Mouse (Mus musculus) testis, adult 2 months (tissue): ENCODE data around the gene Cst12. TPM values are rescaled to one million over a fixed set of nuclear protein-coding genes. Genes with fewer than 3 reads are reported as not detected.

Experiments used
- H3K27ac ChIP-seq: fragments of 200-500 bp; 2 replicates; pipeline ENCODE4 v1.5.1; 2012; ENCODE audit warnings: low read depth, low read length; ENCODE audit not compliant: control insufficient read depth, insufficient read depth
- H3K27me3 ChIP-seq: fragments of 200-500 bp; 2 replicates; pipeline ENCODE4 v1.6.1; 2012; ENCODE audit warnings: mild to moderate bottlenecking, low read length, moderate library complexity; ENCODE audit not compliant: control insufficient read depth, insufficient read depth
- H3K36me3 ChIP-seq: fragments of 200-500 bp; 2 replicates; pipeline ENCODE4 v1.6.1; 2012; ENCODE audit warnings: mild to moderate bottlenecking, low read length; ENCODE audit not compliant: control insufficient read depth, insufficient read depth
- H3K4me1 ChIP-seq: fragments of 200-500 bp; 2 replicates; pipeline ENCODE4 v1.6.1; 2012; ENCODE audit warnings: low read length; ENCODE audit not compliant: control insufficient read depth, insufficient read depth
- H3K4me3 ChIP-seq: fragments of 200-500 bp; 2 replicates; pipeline ENCODE4 v1.5.1; 2012; ENCODE audit warnings: low read depth, mild to moderate bottlenecking, low read length, moderate library complexity, mixed read lengths; ENCODE audit not compliant: control insufficient read depth
- CTCF ChIP-seq: fragments of 200-500 bp; IDR thresholded peaks from 2 replicates; pipeline ENCODE4 v1.5.1; 2012; ENCODE audit warnings: low read depth, mild to moderate bottlenecking, inconsistent platforms, low read length, moderate library complexity; ENCODE audit not compliant: control insufficient read depth, insufficient read depth, insufficient replicate concordance
- POLR2A ChIP-seq: fragments of 200-500 bp; IDR thresholded peaks from 2 replicates; pipeline ENCODE4 v1.6.1; 2012; ENCODE audit warnings: low read depth, mild to moderate bottlenecking, inconsistent platforms, low read length, moderate library complexity; ENCODE audit not compliant: control insufficient read depth
- polyA plus RNA-seq: library from polyadenylated mRNA; depleted of rRNA; stranded (reverse); fragments of >200 nt; gene quantifications from 2 replicates; pipeline ENCODE4 v1.2.3, GENCODE M21; 2012; rRNA removed

The Cst12 gene
- 116 and 198 TPM in 2 replicates for polyA plus RNA-seq

DNA sequence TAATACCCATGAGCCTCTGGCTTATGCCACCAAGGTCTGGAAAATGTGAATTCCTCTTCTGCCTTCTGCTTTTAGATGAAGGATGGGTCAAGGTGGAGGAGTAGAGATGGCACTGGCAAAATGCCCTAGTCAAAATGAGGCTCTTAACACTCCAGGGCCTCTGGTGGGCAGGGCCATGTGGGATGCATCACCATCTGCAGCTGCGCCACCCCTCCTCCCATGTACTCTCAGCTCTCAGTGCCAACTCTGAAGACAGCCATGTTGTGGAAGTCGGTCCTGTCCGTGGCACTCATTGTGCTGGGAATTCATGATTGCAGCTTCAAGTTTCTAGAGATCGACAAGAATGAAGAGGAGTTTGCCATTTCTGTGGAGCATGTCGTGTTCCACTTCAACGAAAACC lies at the start of gene Cst12:
Cst12 (plus strand) TSS at position 220 of the 400 bp plus-strand sequence.
- no peaks in the 10 kb centered on the region; the same call in 1 of the 2 replicates for H3K4me1 ChIP-seq
- peak within 1 kb of the TSS; percentile 67 for H3K27ac ChIP-seq
- no peaks in the 10 kb centered on the region for H3K36me3 ChIP-seq
- TF ChIP-seq CTCF (no peak), POLR2A (peak; percentile 59; the same call in 1 of the 2 replicates)
- H3K27me3 ChIP-seq: no peaks in the 10 kb centered on the region
- peak within 1 kb of the TSS; percentile 70 for H3K4me3 ChIP-seq

DNA sequence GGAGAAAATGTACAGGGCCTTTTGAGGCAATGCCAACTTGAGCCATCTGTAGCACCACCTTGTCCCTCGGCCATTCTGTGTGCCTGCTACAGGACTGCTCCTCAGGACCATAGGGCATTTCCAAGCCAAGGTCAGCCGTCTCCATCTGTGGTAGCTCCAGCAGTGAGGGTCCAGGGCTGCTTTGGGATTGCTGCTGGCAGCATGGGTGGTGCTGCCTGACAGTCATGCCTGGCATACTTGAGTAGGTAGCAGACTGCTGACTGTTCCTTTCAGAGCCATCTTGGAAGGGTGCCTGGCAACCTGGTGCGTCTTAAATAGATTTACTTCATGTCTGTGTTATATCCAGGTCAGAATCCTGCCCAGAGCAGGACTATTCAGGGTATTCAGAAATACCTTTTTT lies 46.2 kb upstream of the Cst12 start:
- TF ChIP-seq CTCF (no peak), POLR2A (no peak)
- H3K27ac ChIP-seq: no peak overlapping the region
- H3K27me3 ChIP-seq: no peaks in the 10 kb centered on the region
- no peak overlapping the region for H3K4me3 ChIP-seq
- no peaks in the 10 kb centered on the region; the same call in 1 of the 2 replicates for H3K4me1 ChIP-seq
- H3K36me3 ChIP-seq: no peaks in the 10 kb centered on the region

- H3K4me3 ChIP-seq: no peak overlapping the region
- no peaks in the 10 kb centered on the region for H3K27me3 ChIP-seq
- no peaks in the 10 kb centered on the region; the same call in 1 of the 2 replicates for H3K4me1 ChIP-seq
- no peak overlapping the region for H3K27ac ChIP-seq
- no peak for TF ChIP-seq POLR2A
- no peak for TF ChIP-seq CTCF
- no peaks in the 10 kb centered on the region for H3K36me3 ChIP-seq
Observed at GRCm38 (mm10) chr2:148743846-148744407, 45.2 kb upstream of the Cst12 start.

- peak within 1 kb of the TSS; percentile 41 for H3K4me3 ChIP-seq
- H3K36me3 ChIP-seq: no peaks in the 10 kb centered on the region
- TF ChIP-seq POLR2A (no peak), CTCF (no peak)
- no peak within 1 kb of the TSS for H3K27ac ChIP-seq
- H3K4me1 ChIP-seq: no peaks in the 10 kb centered on the region
- H3K27me3 ChIP-seq: no peaks in the 10 kb centered on the region
Observed at GRCm38 (mm10) chr2:148750058-148750457, 39.1 kb upstream of the Cst12 start, which contains the start of gene Cstl1. Gene Cstl1 (plus strand): TSS chr2:148750358.

DNA sequence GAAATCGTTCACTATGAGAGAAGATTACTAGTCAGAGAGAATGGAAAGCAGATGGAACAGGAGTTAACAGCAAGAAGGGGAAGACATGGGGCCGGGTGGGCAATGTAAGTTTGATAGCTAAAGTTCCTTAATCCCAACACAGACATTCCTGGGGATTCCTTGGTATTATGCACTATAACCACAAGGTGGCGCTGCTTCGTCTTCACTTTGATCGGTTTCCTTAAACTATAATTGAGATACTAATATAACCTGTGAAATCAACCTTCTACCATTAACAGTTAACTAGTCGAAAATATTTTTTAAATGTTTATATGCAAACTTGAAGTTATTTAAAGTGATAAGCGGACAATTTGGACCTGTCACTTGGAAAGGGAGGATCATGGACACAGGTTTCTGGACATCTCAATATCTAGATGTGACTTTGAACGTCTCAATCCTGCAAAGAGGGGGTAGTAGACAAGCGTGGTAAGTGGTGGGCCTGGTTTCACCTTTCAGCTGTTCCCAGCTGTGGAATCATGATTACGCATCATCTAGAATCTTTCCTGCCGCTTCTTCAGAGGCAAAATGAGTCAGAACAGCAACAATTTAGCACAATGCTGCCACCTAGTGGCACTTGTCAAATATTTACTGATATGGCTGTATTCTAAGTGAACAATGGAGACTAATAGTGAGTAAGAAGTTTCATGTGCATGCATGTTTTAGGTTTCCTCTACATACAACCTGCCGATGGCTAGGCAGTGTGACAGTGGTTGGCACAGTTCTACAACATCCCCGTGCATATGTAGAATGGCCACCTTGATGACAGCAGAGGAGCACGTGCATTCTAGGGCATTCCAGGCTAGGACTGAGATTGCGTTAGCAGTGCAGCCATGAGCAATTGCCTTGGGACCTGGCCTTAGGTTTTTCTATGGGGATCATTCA lies 37.0 kb upstream of the Cst12 start:
- Histone ChIP-seq H3K27ac (no peak overlapping the region), H3K36me3 (no peaks in the 10 kb centered on the region), H3K4me1 (no peaks in the 10 kb centered on the region), H3K4me3 (peak overlapping the region; percentile 46; the same call in 1 of the 2 replicates), H3K27me3 (no peaks in the 10 kb centered on the region)
- TF ChIP-seq POLR2A (no peak), CTCF (peak; percentile 17; the same call in 1 of the 2 replicates)

- Histone ChIP-seq H3K4me1 (no peaks in the 10 kb centered on the region), H3K27me3 (no peaks in the 10 kb centered on the region), H3K36me3 (no peaks in the 10 kb centered on the region), H3K27ac (no peak overlapping the region), H3K4me3 (no peak overlapping the region)
- no peak for TF ChIP-seq POLR2A
- no peak for TF ChIP-seq CTCF
Observed at GRCm38 (mm10) chr2:148754310-148754846, 34.8 kb upstream of the Cst12 start.
